Mouse (Mus musculus) heart, postnatal 10 days (tissue): ENCODE measurements around the gene Cars. TPM values are rescaled to one million over a fixed set of nuclear protein-coding genes. Genes with fewer than 3 reads are reported as not detected.
"Not testable (repeated sequence)": the region's sequence is repeated elsewhere in the genome, so short reads cannot be mapped to it uniquely, and the experiment has no call there.

Source experiments
- DNase-seq, 2 experiments: peaks; one replicate each; pipeline ENCODE4 v3.0.0; 2021
- intact Hi-C: fragments of 180-260 bp; cut with DNase I; formaldehyde crosslinking; loops from one replicate; pipeline ENCODE4 v1.15.1; 2025
- total RNA-seq, 2 experiments: library from RNA; stranded (reverse); gene quantifications; 2 replicates each; pipeline ENCODE4 v1.2.3; 2021

Cars gene
- 10 to 100 TPM; 20.3 to 26.8 TPM for total RNA-seq

DNA sequence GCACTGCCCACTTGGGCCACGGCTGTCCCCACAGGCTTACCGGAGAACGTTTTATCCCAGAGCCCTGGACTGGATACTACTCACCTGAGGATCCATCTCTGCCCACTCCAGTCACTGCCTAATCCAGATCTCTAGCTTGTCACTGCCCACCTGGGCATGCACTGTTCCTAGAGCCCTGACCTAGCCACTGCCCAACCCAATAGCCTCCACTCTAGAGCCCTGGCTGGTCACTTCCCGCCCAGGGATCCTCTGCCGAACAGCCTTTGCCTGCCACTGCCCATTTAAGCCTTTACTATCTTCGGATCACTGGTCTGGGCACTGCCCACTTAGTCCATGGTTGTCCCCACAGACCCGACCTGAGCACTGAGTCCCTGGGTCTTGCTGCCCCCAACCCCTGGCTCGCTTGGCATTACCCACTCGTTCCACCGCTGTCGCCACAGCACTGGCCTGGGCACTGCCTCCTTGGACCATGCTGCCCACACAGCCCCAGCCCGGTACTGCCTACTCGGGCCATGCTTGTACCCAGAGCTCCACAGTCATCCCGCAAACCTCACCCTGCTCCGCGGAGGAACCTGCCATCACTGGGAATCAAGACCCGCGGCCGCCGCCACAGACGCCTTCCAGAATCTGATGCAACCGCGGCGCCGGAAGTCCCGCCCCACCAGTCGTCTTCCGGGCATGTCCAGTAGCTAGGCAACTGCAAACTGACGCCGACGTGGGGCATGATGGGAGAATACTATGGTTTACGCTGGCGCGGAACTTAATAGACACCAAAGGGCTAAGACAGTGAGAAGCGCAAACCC, at the start of gene Cars:
Gene Cars, minus strand, starts transcription at position 663 of the 803 bp plus-strand sequence.
- peak; percentile 96 to 97 for DNase-seq
- intact Hi-C loops, result no loop called here

- peak; percentile 81 to 86 for DNase-seq
- intact Hi-C loops, result no loop called here
Measured at GRCm38 (mm10) chr7:143649034-143649768, 49.3 kb upstream of the Cars start, which contains the start of gene Tnfrsf22. Gene Tnfrsf22 (minus strand): TSS chr7:143649661.

DNA sequence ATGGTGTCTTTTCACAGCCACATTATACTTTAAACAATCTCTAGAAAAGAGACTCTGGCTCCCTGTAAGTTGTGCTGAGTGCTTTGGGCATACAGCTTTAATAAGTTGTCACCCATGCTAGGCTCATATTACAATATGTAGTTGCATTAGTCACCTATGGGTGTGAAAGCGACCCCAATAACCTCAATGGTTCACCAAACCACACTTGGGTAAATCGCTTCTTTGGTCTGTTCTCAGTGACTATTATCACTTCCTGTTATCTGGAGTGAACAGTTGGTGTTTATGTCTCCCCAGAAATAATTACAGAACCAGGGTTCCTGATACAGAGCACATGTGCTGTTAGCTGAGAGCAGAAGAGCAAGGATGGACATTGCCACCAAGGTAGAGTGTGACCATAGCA, 44.1 kb upstream of the Cars start:
- DNase-seq, result not testable (repeated sequence)
- intact Hi-C loops, result loop anchor here (2.0 kb wide), 1 partner anchor 39 kb away; no protein-coding TSS in a partner anchor

DNA sequence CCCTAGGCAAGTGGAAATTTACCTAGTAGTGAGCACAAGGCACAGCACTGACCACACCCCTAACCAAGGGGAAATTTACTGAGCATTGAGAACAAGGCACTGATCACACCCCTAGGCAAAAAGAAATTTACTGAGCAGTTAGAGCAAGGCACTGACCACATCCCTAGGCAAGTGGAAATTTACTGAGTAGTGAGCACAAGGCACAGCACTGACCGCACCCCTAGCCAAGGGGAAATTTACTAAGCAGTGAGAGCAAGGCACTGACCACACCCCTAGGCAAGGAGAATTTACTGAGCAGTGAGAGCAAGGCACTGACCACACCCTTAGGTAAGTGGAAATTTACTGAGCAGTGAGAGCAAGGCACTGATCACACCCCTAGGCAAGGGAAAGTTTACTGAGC, 36.8 kb upstream of the Cars start:
- DNase-seq, result no peak
- intact Hi-C loops, result no loop called here

GRCm38 (mm10) chr7:143631503-143631902, 31.6 kb upstream of the Cars start:
- intact Hi-C loops, result no loop called here
- no peak for DNase-seq

DNA sequence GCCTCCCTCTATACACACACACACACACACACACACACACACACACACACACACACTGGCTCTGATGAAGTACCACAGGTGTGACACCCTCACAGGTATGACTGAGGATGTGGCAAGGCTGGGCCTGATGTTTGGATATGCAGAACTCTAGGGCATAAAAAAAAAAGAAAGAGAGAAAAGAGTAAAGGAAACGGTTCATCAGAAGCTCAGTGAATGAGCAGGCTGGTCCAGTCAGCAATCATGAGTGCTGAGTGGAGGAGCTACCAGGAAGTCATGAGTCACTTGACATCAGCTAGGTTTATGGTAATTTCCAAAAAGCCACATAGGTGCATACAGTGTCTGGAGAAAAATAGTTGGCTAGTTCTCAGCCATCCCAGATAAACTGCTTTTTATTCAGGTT, 29.6 kb upstream of the Cars start:
- DNase-seq, result no peak
- intact Hi-C loops, result no loop called here

GRCm38 (mm10) chr7:143628540-143628939, 28.6 kb upstream of the Cars start, which contains the start of gene Tnfrsf26:
Gene Tnfrsf26 (minus strand): TSS chr7:143628722.
- DNase-seq, result no peak
- intact Hi-C loops, result no loop called here

GRCm38 (mm10) chr7:143627555-143628286, 27.8 kb upstream of the Cars start:
- DNase-seq, result peak; percentile 7 to 20
- intact Hi-C loops, result no loop called here

DNA sequence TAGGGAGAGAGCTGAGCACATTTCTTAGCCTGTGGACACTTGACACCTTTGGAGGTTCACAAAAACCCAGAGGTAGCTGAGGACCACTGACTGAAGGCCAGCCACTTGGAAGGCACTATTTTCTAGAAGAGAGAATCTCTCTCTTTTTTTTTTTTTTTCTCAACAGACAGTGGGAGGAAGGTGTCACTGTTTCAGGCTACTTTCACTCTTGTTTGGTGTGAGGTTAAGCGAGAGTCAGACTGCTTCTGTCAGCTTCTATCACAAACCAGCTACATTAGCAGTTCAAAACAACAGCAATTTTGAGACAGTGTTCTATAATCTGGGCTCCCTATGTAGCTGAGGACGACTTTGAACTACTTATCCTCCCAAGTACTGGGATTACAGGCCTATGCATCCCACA, 26.3 kb upstream of the Cars start:
- intact Hi-C loops, result no loop called here
- DNase-seq, result no peak

GRCm38 (mm10) chr7:143625151-143625550, 25.3 kb upstream of the Cars start:
- intact Hi-C loops, result no loop called here
- no peak for DNase-seq

- intact Hi-C loops, result no loop called here
- no peak for DNase-seq
Measured at GRCm38 (mm10) chr7:143624561-143624960, 24.7 kb upstream of the Cars start.

GRCm38 (mm10) chr7:143620951-143621350, 21.1 kb upstream of the Cars start:
- no peak for DNase-seq
- intact Hi-C loops, result no loop called here

- intact Hi-C loops, result no loop called here
- DNase-seq, result peak; percentile 32 to 35
Measured at GRCm38 (mm10) chr7:143614404-143615135, 14.7 kb upstream of the Cars start.

DNA sequence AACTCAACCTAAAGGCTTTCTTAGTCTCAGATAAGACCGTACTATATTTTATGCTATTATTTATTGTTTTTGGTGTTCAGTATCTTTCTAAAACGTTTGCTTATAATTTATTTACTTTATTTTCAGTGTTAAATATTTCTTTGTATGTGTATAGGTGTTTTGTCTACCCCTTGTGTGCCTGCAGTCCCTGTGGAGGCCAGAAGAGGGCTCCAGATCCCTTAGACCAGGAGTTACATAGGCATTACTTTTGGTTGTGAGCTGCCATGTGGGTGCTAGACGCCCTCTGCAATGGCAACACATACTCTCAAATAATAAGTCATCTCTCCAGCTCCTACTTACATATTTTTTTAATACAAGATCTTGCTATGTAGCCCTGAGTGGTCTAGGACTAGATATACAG, 12.3 kb upstream of the Cars start:
- no peak for DNase-seq
- intact Hi-C loops, result no loop called here

- intact Hi-C loops, result no loop called here
- no peak for DNase-seq
Measured at GRCm38 (mm10) chr7:143605321-143605720, 5.4 kb upstream of the Cars start.

GRCm38 (mm10) chr7:143604889-143605288, 5.0 kb upstream of the Cars start:
- no peak for DNase-seq
- intact Hi-C loops, result no loop called here

- intact Hi-C loops, result no loop called here
- no peak for DNase-seq
Measured at GRCm38 (mm10) chr7:143601705-143602104, 1.8 kb upstream of the Cars start.

DNA sequence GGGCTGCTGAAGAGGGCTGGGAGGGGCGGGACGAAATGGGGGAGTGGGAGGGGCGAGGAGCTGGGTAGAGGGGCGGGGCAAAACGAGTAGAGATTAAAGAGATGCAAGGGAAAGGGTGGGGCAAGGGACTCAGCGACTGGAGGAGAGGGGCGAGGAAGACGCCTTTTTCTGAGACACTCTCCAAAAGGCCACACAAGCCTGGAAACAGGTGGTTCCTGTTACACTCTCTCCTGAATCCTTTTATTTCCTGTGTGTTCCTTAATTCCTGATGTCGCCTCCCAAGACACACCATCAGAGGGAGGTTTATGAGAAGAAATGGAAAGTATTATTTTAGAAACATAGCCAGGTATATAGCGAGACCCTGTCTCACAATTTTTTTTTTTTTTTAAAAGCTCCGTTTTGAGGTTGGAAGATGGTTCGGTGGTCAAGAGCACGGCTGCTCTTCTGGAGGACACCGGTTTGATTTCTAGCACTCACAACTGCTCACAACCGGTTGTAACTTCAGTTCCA, 396 bp upstream of the Cars start:
- DNase-seq, result no peak
- intact Hi-C loops, result no loop called here

DNA sequence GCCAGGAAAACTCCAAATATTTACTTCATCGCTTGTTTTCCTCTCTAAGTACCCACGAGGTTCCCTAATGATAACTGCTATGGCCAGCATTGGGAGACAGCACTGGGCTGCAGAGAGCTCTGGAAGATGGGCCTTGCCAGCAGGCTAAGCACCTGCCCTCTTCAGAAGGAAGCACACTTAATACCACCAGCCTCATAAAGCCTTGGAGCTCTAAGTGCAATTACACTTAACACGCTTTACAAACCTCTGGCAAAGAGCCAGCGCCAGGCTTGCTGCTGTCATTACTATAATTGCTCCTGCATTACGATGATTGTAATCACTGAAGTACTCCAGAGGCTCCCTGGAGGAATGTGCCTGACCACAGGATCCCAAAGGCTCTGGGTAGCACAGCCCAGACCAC, 5.0 kb downstream of the Cars start:
- intact Hi-C loops, result no loop called here
- DNase-seq, result no peak

DNA sequence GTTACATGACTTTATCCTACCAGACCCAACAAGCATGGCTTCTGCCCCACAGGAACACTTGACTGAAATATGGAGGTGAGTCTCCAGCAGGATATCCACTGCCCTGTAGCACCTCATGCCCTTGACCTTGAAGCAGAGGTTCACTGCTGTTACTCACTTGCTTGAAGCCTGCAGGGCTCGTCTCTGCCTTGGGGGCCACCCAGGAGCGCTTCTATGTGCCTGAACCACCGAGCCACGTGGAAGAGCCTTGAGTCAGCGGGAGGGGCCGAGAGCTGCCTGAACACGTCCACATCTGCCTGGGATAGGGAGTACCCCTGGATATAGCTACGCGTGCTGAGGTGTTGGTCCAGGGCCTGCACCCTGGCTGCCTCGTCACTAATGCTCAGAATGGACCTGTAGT, 7.6 kb downstream of the Cars start:
- intact Hi-C loops, result no loop called here
- no peak for DNase-seq
